Mouse (Mus musculus) embryonic fibroblast, embryonic 13.5 days (primary cell): Measurements from ENCODE around the gene Bhlhe23.

Experiments used
- CTCF ChIP-seq: IDR thresholded peaks from 2 replicates; pipeline ENCODE4 v1.5.1; 2011; ENCODE audit warnings: mild to moderate bottlenecking, control low read depth, low read length, moderate library complexity, borderline replicate concordance; ENCODE audit not compliant: insufficient read depth
- POLR2A ChIP-seq: IDR thresholded peaks from 2 replicates; pipeline ENCODE4 v1.6.1; 2011; ENCODE audit warnings: low read depth, mild to moderate bottlenecking, control low read depth, low read length, moderate library complexity

GRCm38 (mm10) chr2:180724585-180725413 lies 51.9 kb downstream of the Bhlhe23 start, which contains the start of gene Slc17a9:
- TF ChIP-seq CTCF (no peak), POLR2A (peak; percentile 24; the same call in 1 of the 2 replicates)
